Mouse (Mus musculus) forebrain, embryonic 13.5 days (tissue): ENCODE data around the gene Ak3. TPM values are rescaled to one million over a fixed set of nuclear protein-coding genes. Genes with fewer than 3 reads are reported as not detected.

ENCODE experiments used
- ATAC-seq: fragments of 200-750 bp; cut with Nextera tagmentation; 2 replicates; pipeline ENCODE4 v1.8.0; 2017
- H3K27ac ChIP-seq: fragments of 300-500 bp; sonication (generic); 2 replicates; pipeline ENCODE4 v1.5.1; 2015; ENCODE audit warnings: inconsistent platforms, mild to moderate bottlenecking, moderate library complexity
- H3K27me3 ChIP-seq: fragments of 300-500 bp; sonication (generic); 2 replicates; pipeline ENCODE4 v1.6.1; 2015; ENCODE audit warnings: mild to moderate bottlenecking, inconsistent platforms
- H3K36me3 ChIP-seq: fragments of 300-500 bp; sonication (generic); 2 replicates; pipeline ENCODE4 v1.6.1; 2015; ENCODE audit warnings: mild to moderate bottlenecking, inconsistent platforms; ENCODE audit not compliant: poor library complexity, severe bottlenecking
- H3K4me1 ChIP-seq: fragments of 300-500 bp; sonication (generic); 2 replicates; pipeline ENCODE4 v1.6.1; 2015; ENCODE audit warnings: inconsistent platforms
- H3K4me2 ChIP-seq: fragments of 300-500 bp; sonication (generic); 2 replicates; pipeline ENCODE4 v1.6.1; 2015; ENCODE audit warnings: inconsistent platforms, mild to moderate bottlenecking, moderate library complexity
- H3K4me3 ChIP-seq: fragments of 300-500 bp; sonication (generic); 2 replicates; pipeline ENCODE4 v1.5.1; 2015; ENCODE audit warnings: mild to moderate bottlenecking, inconsistent platforms
- H3K9ac ChIP-seq: fragments of 300-500 bp; sonication (generic); 2 replicates; pipeline ENCODE4 v1.6.1; 2015; ENCODE audit warnings: mild to moderate bottlenecking, inconsistent platforms
- H3K9me3 ChIP-seq: fragments of 300-500 bp; sonication (generic); replicated peaks from 2 replicates; pipeline ENCODE4 v1.6.1; 2016; ENCODE audit warnings: inconsistent platforms
- WGBS: fragments of 180-500 bp; shearing (Covaris S2); methylation state at CpG from one replicate; pipeline ENCODE4 v1.1.7; 2015; 5-methylcytosine and 5-hydroxymethylcytosine counted together
- polyA plus RNA-seq: library from polyadenylated mRNA; unstranded; fragments of >200 nt; fragmentation: Nextera tagmentation; extraction: Ambion mirVana; gene quantifications from 2 replicates; pipeline ENCODE4 v1.2.1, GENCODE M21; 2015

The Ak3 gene
- polyA plus RNA-seq, 1 experiment from 2014 or later = 59.5 TPM

DNA sequence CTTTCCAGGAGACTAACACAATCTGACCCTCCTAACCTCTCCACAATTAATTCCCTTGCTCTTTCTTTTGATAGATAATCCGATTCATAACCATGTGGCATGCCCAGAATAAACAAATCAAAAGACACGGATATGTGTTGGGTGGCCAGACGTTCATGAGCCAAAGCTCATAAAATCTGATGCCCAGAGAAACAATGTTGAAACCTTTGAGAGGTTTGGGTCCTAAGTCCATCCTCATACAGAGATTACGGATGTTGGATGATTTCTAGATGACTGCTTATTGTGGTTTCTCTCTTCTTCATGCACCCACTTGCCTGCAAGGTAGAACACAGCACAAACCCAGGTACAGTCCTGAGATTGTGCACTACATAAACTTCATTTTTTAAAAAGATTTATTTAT, 7.6 kb downstream of the Ak3 start:
- no peak overlapping the region for H3K4me2 ChIP-seq
- no peak overlapping the region for H3K27ac ChIP-seq
- WGBS = 95% methylated on average over 4 of the region's 4 CpGs
- H3K4me3 ChIP-seq = no peak overlapping the region
- no peaks in the 10 kb centered on the region; the same call in 1 of the 2 replicates for H3K9me3 ChIP-seq
- peaks cover 12% of the 10 kb centered on the region for H3K4me1 ChIP-seq
- H3K9ac ChIP-seq = no peak overlapping the region
- peaks cover 23% of the 10 kb centered on the region for H3K36me3 ChIP-seq
- no peaks in the 10 kb centered on the region for H3K27me3 ChIP-seq
- no peak for ATAC-seq

DNA sequence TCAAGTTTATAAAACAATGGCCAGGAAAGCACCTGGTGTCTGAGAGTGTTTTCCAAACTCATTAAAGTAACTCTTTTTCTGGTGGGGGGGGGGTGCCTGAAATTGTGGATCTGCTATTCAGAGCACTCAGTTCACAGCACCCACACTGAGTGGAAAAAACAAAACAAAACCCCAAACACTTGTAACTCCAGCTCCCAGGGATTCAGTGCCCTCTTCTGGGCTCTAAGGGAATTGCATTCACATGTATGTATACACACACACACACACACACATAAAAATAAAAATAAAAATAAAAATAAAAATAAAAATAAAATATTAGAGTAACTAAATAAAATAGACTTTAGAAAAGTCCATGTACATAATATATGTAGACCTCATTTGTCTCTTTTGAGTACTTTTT, 8.4 kb downstream of the Ak3 start:
- Histone ChIP-seq H3K27me3 (no peaks in the 10 kb centered on the region), H3K4me3 (no peak overlapping the region), H3K4me2 (no peak overlapping the region), H3K9ac (no peak overlapping the region), H3K9me3 (no peaks in the 10 kb centered on the region; the same call in 1 of the 2 replicates), H3K36me3 (peaks cover 28% of the 10 kb centered on the region), H3K4me1 (peaks cover 4% of the 10 kb centered on the region), H3K27ac (no peak overlapping the region)
- no peak for ATAC-seq

DNA sequence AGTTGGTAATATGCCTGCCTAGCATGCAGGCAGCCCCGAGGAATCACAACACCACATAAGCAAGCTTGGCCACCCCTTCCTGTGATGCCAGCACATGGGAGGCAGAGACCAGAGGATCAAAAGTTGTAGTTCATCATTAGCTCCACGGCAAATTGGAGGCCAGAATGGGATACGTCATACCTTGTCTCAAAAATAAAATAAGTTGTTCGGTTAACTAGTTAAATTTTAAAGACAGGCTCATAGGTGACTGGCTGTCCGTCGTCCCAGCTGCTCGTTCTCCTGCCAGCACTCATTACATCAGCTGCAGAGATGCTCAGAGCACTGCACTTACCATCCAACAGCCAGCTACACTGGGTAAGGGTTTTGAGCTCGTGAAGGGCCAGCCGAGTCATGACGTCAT, 10.2 kb downstream of the Ak3 start:
- Histone ChIP-seq H3K9ac (no peak overlapping the region), H3K4me2 (no peak overlapping the region), H3K4me3 (no peak overlapping the region), H3K27ac (no peak overlapping the region), H3K36me3 (peaks cover 33% of the 10 kb centered on the region), H3K27me3 (no peaks in the 10 kb centered on the region), H3K9me3 (no peaks in the 10 kb centered on the region; the same call in 1 of the 2 replicates), H3K4me1 (no peaks in the 10 kb centered on the region)
- WGBS = 95% methylated on average over 10 of the region's 10 CpGs
- no peak for ATAC-seq

DNA sequence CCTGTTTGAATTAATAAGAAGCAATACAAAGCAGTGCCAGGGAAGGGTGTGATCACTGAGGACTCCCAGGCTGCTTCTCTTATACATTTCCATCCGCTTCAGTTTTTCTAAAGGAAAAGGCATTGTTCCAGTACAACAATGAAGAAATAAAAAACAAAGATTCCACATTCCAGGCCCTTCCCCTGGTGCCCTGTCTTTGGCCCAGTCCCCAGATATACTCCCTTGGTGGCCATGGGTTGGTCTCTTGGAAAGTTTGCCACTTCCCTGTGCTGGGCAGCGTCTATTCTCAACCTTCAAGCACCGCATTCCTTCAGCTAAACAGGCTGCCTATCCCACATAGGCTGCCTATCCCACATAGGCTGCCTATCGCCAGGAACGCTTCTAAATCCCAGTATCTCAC, 10.7 kb downstream of the Ak3 start:
- H3K4me2 ChIP-seq = no peak overlapping the region
- H3K4me1 ChIP-seq = no peaks in the 10 kb centered on the region
- 88% methylated on average over 5 of the region's 5 CpGs for WGBS
- ATAC-seq = no peak
- H3K36me3 ChIP-seq = peaks cover 37% of the 10 kb centered on the region
- H3K27ac ChIP-seq = no peak overlapping the region
- no peaks in the 10 kb centered on the region; the same call in 1 of the 2 replicates for H3K9me3 ChIP-seq
- H3K4me3 ChIP-seq = no peak overlapping the region
- H3K9ac ChIP-seq = no peak overlapping the region
- no peaks in the 10 kb centered on the region for H3K27me3 ChIP-seq

DNA sequence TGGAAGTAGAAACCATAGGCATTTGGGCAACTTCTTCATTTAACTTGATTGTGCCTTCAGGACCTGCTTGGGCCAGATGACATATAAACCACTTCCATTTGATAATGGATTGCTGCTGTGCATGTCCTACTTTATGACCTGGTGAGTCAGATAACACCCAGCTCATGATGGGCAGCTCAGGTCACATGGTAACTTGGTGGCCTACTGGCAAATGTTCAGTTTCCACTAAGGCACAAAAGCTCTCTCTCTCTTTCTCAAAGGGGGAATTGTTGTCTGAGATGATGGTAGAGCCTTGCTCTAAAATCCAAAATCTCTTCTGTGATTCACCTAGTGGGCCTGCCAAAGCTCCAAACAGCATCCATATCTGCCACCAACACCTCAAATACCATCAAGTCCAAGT, 15.1 kb downstream of the Ak3 start:
- Histone ChIP-seq H3K4me2 (no peak overlapping the region), H3K27ac (no peak overlapping the region), H3K9me3 (no peaks in the 10 kb centered on the region), H3K27me3 (no peaks in the 10 kb centered on the region), H3K4me1 (no peaks in the 10 kb centered on the region), H3K4me3 (no peak overlapping the region), H3K36me3 (peaks cover 47% of the 10 kb centered on the region), H3K9ac (no peak overlapping the region)
- ATAC-seq = no peak

DNA sequence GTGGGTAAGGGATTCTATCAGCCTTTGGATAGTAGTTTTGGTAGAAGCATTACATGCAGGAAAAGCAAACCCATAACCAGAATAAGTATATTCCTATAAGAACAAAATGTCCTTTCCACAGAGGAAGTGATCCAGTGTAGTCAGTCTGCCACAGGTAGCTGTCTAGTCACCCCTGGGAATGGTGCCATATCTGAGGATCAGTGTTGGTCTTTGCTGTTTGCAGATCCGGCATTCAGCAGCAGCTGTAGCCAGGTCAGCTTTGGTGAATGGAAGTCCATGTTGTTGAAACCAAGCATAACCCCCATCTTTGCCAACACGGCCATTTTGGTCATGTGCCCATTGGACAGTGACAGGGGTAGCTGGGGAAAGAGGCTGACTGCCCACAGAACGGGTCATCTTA, 16.0 kb downstream of the Ak3 start:
- Histone ChIP-seq H3K9me3 (no peaks in the 10 kb centered on the region), H3K4me1 (no peaks in the 10 kb centered on the region), H3K4me2 (no peak overlapping the region), H3K9ac (no peak overlapping the region), H3K27ac (no peak overlapping the region), H3K27me3 (no peaks in the 10 kb centered on the region), H3K4me3 (no peak overlapping the region), H3K36me3 (peaks cover 42% of the 10 kb centered on the region)
- 95% methylated on average over 3 of the region's 3 CpGs for WGBS
- no peak for ATAC-seq

DNA sequence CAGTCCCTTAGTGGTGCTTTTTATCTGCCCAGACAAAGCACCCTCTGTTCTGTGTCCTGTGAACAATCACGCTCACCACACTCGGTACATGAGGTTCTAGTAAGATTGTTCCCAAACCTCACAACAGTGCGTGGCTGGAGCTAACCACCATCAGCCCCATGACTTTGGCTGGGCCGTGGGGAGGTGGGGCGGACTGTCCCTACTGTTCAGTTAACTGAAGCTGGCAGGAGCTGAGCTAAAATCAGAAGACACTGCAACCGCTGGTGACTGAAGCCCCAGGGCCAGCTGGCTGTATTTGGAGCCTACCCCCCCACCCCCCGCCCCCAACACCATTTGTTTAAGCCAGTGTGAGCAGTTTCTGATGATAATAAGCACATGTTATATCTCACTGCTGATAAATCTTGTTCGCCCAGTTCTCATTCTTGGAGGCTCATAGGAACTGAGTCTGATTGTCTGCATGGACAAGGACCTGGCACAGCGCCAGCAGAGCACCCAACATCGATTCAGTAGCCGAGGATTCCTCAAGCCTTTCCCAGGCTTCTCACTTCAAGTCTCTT, 23.3 kb downstream of the Ak3 start:
- peaks cover 58% of the 10 kb centered on the region for H3K36me3 ChIP-seq
- H3K4me2 ChIP-seq = no peak overlapping the region
- peak overlapping the region; percentile 55; the same call in 1 of the 2 replicates for H3K27ac ChIP-seq

DNA sequence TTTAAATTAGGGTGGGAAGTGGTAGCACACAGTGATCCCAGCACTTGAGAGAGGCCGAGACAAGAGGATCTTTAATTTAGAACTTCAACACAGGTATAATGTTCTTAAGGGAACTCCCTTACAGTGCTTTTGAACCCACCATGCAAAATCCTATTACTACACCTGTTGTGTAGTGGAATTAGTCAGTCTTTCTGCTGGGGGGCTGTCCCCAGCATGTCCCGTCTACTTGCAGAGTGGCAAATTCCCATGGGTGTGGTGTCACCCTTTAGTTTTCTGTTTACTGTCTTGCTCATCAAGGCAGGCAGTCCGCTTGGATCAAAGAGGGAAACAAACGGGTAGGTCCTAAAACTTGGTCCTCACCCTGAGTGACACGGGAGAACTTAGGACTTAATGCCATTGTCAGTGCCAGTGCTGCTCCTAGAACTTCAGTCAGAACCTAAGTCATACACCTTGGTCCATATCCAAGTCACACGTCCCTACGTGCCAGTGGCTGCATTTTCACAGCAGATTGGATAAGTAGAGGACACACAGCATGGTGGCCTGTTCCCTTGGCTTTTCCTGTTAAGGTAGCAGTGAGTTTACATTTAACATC, 25.9 kb downstream of the Ak3 start:
- no peak overlapping the region for H3K27ac ChIP-seq
- peaks cover 18% of the 10 kb centered on the region for H3K4me1 ChIP-seq
- H3K9ac ChIP-seq = no peak overlapping the region
- H3K4me3 ChIP-seq = no peak overlapping the region
- no peak for ATAC-seq
- no peaks in the 10 kb centered on the region for H3K27me3 ChIP-seq
- H3K4me2 ChIP-seq = no peak overlapping the region
- no peaks in the 10 kb centered on the region for H3K9me3 ChIP-seq
- 91% methylated on average over 7 of the region's 7 CpGs for WGBS
- peaks cover 71% of the 10 kb centered on the region for H3K36me3 ChIP-seq

More for the DNA sequence above, 23.3 kb downstream of the Ak3 start:
- Histone ChIP-seq H3K9ac (no peak overlapping the region), H3K27me3 (no peaks in the 10 kb centered on the region), H3K9me3 (no peaks in the 10 kb centered on the region), H3K4me3 (no peak overlapping the region), H3K4me1 (peaks cover 18% of the 10 kb centered on the region)
- WGBS = 54% methylated on average over 11 of the region's 11 CpGs
- ATAC-seq = peak; percentile 68

DNA sequence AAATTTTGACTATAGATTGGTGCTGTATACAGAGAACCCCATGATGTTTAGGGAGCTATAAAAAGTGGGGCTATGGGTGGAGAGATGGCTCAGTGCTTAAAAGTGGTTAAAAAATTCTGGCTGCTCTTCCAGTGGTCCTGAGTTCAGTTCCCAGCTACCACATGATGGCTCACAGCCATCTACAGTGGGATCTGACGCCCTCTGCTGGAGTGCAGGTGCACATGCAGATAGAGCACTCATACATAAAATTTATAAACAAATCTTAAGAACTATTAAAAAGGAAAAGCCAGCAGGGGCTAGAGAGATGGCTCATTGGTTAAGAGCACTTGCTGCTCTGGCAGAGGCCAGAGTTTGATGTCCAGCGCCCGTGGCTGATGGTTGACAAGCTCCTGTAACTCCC, 28.1 kb downstream of the Ak3 start:
- Histone ChIP-seq H3K9me3 (no peaks in the 10 kb centered on the region), H3K4me1 (peaks cover 17% of the 10 kb centered on the region), H3K4me2 (no peak overlapping the region), H3K4me3 (no peak overlapping the region), H3K27ac (no peak overlapping the region), H3K9ac (no peak overlapping the region), H3K27me3 (no peaks in the 10 kb centered on the region), H3K36me3 (peaks cover 66% of the 10 kb centered on the region)
- WGBS = 91% methylated on average over 3 of the region's 3 CpGs
- no peak for ATAC-seq

DNA sequence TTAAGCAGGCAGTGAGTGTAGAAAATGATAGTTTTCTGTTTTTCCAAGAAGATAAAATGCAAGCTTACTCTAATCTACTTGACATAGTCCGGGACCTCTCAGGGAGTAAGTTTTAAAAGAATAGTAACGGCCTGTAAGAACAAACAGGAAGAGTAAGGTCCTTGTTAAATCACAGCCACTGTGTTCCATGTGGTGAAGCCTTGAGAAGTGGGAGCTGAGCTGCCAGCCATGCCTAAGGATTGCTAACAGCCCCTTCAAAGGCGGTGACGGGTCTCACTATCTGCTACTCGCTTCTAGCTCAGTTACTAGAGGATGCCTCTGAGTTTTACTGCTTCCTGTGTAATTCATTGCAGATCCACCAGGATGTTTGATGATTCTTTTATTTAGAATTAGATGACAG, 31.0 kb downstream of the Ak3 start:
- H3K36me3 ChIP-seq = peaks cover 71% of the 10 kb centered on the region
- H3K9me3 ChIP-seq = no peaks in the 10 kb centered on the region
- no peak overlapping the region for H3K4me2 ChIP-seq
- no peaks in the 10 kb centered on the region for H3K27me3 ChIP-seq
- no peak overlapping the region for H3K27ac ChIP-seq
- no peak for ATAC-seq
- WGBS = 90% methylated on average over 5 of the region's 5 CpGs
- H3K4me1 ChIP-seq = no peaks in the 10 kb centered on the region
- H3K9ac ChIP-seq = no peak overlapping the region
- H3K4me3 ChIP-seq = no peak overlapping the region

DNA sequence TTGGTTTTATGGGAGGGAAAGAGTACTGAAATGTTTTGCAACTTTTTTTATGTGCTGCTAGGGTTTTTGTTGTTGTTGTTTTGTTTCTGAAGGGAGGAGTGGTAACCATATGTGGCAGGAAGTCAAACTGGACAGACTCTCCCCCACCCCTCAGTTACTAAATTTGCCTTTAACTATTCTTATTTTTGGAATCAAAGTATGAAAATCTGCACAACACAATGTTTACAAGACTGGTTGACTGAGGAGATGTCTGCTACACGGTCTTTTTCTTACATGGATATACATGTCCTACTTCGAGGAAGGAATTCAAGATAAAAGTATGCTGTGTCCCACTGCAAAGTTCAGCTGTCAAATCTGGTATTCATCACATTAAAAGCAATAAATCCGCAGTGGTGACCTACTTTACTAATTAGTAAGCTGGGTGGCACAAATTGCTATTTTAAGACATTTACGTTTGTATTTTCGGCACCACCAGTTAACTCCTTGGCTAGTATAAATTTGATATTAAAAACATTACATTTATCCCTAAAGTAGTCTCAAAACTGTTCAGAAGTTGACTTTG, 31.5 kb downstream of the Ak3 start:
- H3K4me3 ChIP-seq = no peak overlapping the region
- peaks cover 71% of the 10 kb centered on the region for H3K36me3 ChIP-seq
- H3K4me1 ChIP-seq = no peaks in the 10 kb centered on the region
- H3K9ac ChIP-seq = no peak overlapping the region
- H3K27me3 ChIP-seq = no peaks in the 10 kb centered on the region
- no peaks in the 10 kb centered on the region for H3K9me3 ChIP-seq
- 98% methylated on average over 5 of the region's 5 CpGs for WGBS
- no peak overlapping the region for H3K27ac ChIP-seq
- no peak overlapping the region for H3K4me2 ChIP-seq
- no peak for ATAC-seq

DNA sequence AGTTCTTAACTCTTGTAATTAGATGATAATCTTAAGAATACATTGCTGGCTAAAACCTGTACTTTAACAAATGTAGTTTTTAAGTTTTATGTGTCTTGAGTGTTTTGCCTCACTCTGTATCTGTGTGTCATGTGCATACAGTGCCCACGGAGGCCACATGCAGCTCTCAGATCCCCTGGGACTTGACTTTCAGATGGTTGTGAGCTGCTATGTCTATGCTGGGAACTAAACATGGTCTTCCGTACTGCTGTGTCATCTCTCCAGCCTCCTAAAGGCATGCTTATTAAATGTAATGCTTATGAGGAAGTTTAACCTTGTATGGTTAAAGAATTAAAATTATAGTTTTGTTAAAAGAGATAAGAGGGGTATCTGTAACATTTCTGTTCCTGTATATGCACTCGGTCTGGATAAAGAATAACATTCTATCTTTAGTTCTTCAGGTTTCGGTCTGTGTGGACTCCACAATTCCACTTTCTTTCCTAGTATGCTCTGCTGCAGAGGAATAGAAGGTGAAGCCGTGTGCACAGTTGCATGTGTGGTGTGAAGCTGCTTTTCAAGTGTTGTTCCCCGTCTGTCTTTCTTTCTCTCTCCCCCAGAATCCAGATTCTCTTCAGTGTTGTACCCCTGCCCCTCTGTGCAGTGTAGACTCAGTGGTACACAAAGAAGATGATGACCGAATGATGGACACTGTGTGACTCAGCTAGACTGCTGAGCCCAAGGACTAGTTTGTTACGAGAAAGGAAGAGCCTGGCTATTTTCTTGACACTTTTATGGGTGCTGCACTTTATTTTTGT, 32.2 kb downstream of the Ak3 start:
- ATAC-seq = no peak
- H3K9me3 ChIP-seq = no peaks in the 10 kb centered on the region
- H3K27me3 ChIP-seq = no peaks in the 10 kb centered on the region
- peaks cover 74% of the 10 kb centered on the region for H3K36me3 ChIP-seq
- H3K4me1 ChIP-seq = no peaks in the 10 kb centered on the region
- H3K27ac ChIP-seq = no peak overlapping the region
- no peak overlapping the region for H3K4me2 ChIP-seq
- no peak overlapping the region for H3K9ac ChIP-seq
- no peak overlapping the region for H3K4me3 ChIP-seq
- 90% methylated on average over 8 of the region's 8 CpGs for WGBS
